Mouse (Mus musculus): ENCODE data around the gene Vamp2. TPM values are rescaled to one million over a fixed set of nuclear protein-coding genes. Genes with fewer than 3 reads are reported as not detected.
A peak's percentile ranks its signal among the peaks of the same experiment; 100 is the strongest.

The Vamp2 gene
- polyA plus RNA-seq, 1 experiment from 2014 or later, result 63.1 TPM

- Histone ChIP-seq H3K27me3 (ENCODE audit: low read depth, poor library complexity, severe bottlenecking) (peaks cover 4% of the 10 kb centered on the region), H3K4me3 (no peak overlapping the region), H3K27ac (replicated peaks) (no peak overlapping the region), H3K36me3 (peaks cover 78% of the 10 kb centered on the region), H3K4me1 (peaks cover 18% of the 10 kb centered on the region), H3K9me3 (replicated peaks) (no peaks in the 10 kb centered on the region)
- no peak for DNase-seq (ENCODE audit: low spot score)
- WGBS, result 86% methylated on average over 11 of the region's 11 CpGs
These were observed 18.6 kb downstream of the Vamp2 start for GRCm38 (mm10) chr11:69106842-69107241.

- H3K4me1 ChIP-seq, result peaks cover 27% of the 10 kb centered on the region
- H3K36me3 ChIP-seq, result peaks cover 70% of the 10 kb centered on the region
- DNase-seq (ENCODE audit: low spot score), result no peak
- no peak overlapping the region for H3K27ac ChIP-seq (replicated peaks)
- H3K27me3 ChIP-seq (ENCODE audit: low read depth, poor library complexity, severe bottlenecking), result peaks cover 12% of the 10 kb centered on the region
- 87% methylated on average over 11 of the region's 11 CpGs for WGBS
- H3K4me3 ChIP-seq, result no peak overlapping the region
- no peaks in the 10 kb centered on the region for H3K9me3 ChIP-seq (replicated peaks)
These were observed 19.4 kb downstream of the Vamp2 start for GRCm38 (mm10) chr11:69107676-69108075.

GRCm38 (mm10) chr11:69108223-69108622, 19.9 kb downstream of the Vamp2 start:
- Histone ChIP-seq H3K9me3 (replicated peaks) (no peaks in the 10 kb centered on the region), H3K36me3 (peaks cover 64% of the 10 kb centered on the region), H3K4me1 (peaks cover 28% of the 10 kb centered on the region), H3K27ac (replicated peaks) (no peak overlapping the region), H3K27me3 (ENCODE audit: low read depth, poor library complexity, severe bottlenecking) (peaks cover 18% of the 10 kb centered on the region), H3K4me3 (no peak overlapping the region)
- WGBS, result 88% methylated on average over 9 of the region's 9 CpGs
- no peak for DNase-seq (ENCODE audit: low spot score)

- Histone ChIP-seq H3K27me3 (ENCODE audit: low read depth, poor library complexity, severe bottlenecking) (peaks cover 28% of the 10 kb centered on the region), H3K4me1 (peaks cover 28% of the 10 kb centered on the region), H3K27ac (replicated peaks) (no peak overlapping the region), H3K9me3 (replicated peaks) (no peaks in the 10 kb centered on the region), H3K4me3 (peak overlapping the region; percentile 64; the same call in 1 of the 2 replicates), H3K36me3 (peaks cover 54% of the 10 kb centered on the region)
- WGBS, result 83% methylated on average over 13 of the region's 13 CpGs
- DNase-seq (ENCODE audit: low spot score), result no peak
These were observed 21.0 kb downstream of the Vamp2 start for GRCm38 (mm10) chr11:69109032-69109900.

- H3K36me3 ChIP-seq, result peaks cover 42% of the 10 kb centered on the region
- H3K4me3 ChIP-seq, result peak overlapping the region; percentile 64
- peak; percentile 94 for DNase-seq (ENCODE audit: low spot score)
- no peaks in the 10 kb centered on the region for H3K9me3 ChIP-seq (replicated peaks)
- H3K27me3 ChIP-seq (ENCODE audit: low read depth, poor library complexity, severe bottlenecking), result peaks cover 40% of the 10 kb centered on the region
- H3K4me1 ChIP-seq, result peaks cover 28% of the 10 kb centered on the region
- WGBS, result under 1% methylated on average over 30 of the region's 30 CpGs
- H3K27ac ChIP-seq (replicated peaks), result peak overlapping the region; percentile 72
These were observed 22.2 kb downstream of the Vamp2 start for GRCm38 (mm10) chr11:69110319-69111046.

- H3K4me1 ChIP-seq, result peaks cover 28% of the 10 kb centered on the region
- peaks cover 48% of the 10 kb centered on the region for H3K27me3 ChIP-seq (ENCODE audit: low read depth, poor library complexity, severe bottlenecking)
- WGBS, result 8% methylated on average over 21 of the region's 21 CpGs
- H3K27ac ChIP-seq (replicated peaks), result peak overlapping the region; percentile 72
- peak; percentile 28 for DNase-seq (ENCODE audit: low spot score)
- H3K9me3 ChIP-seq (replicated peaks), result no peaks in the 10 kb centered on the region
- H3K36me3 ChIP-seq, result peaks cover 34% of the 10 kb centered on the region
- peak overlapping the region; percentile 64 for H3K4me3 ChIP-seq
These were observed 22.9 kb downstream of the Vamp2 start for GRCm38 (mm10) chr11:69111051-69111810.

GRCm38 (mm10) chr11:69111865-69112264, 23.6 kb downstream of the Vamp2 start:
- Histone ChIP-seq H3K9me3 (replicated peaks) (no peaks in the 10 kb centered on the region), H3K27ac (replicated peaks) (no peak overlapping the region), H3K4me3 (peak overlapping the region; percentile 64), H3K4me1 (peaks cover 31% of the 10 kb centered on the region), H3K27me3 (ENCODE audit: low read depth, poor library complexity, severe bottlenecking) (peaks cover 54% of the 10 kb centered on the region), H3K36me3 (peaks cover 28% of the 10 kb centered on the region)
- whole genome bisulfite sequencing, result 63% methylated on average over 4 of the region's 4 CpGs
- no peak for DNase-seq (ENCODE audit: low spot score)

- peaks cover 6% of the 10 kb centered on the region for H3K36me3 ChIP-seq
- H3K4me1 ChIP-seq, result peaks cover 49% of the 10 kb centered on the region
- no peak overlapping the region for H3K27ac ChIP-seq (replicated peaks)
- no peaks in the 10 kb centered on the region for H3K9me3 ChIP-seq (replicated peaks)
- DNase-seq (ENCODE audit: low spot score), result no peak
- no peak overlapping the region for H3K4me3 ChIP-seq
- peaks cover 60% of the 10 kb centered on the region for H3K27me3 ChIP-seq (ENCODE audit: low read depth, poor library complexity, severe bottlenecking)
- 69% methylated on average over 3 of the region's 3 CpGs for WGBS
These were observed 25.7 kb downstream of the Vamp2 start for GRCm38 (mm10) chr11:69114018-69114417.

- Histone ChIP-seq H3K4me3 (no peak overlapping the region), H3K27me3 (ENCODE audit: low read depth, poor library complexity, severe bottlenecking) (peaks cover 66% of the 10 kb centered on the region)
- WGBS, result 80% methylated on average over 3 of the region's 3 CpGs
These were observed 26.3 kb downstream of the Vamp2 start for GRCm38 (mm10) chr11:69114621-69115020.

GRCm38 (mm10) chr11:69116843-69117242, 28.6 kb downstream of the Vamp2 start:
- Histone ChIP-seq H3K27ac (replicated peaks) (no peak overlapping the region), H3K4me3 (peak overlapping the region; percentile 87), H3K9me3 (replicated peaks) (no peaks in the 10 kb centered on the region), H3K27me3 (ENCODE audit: low read depth, poor library complexity, severe bottlenecking) (peaks cover 85% of the 10 kb centered on the region), H3K36me3 (no peaks in the 10 kb centered on the region), H3K4me1 (peaks cover 58% of the 10 kb centered on the region)
- DNase-seq (ENCODE audit: low spot score), result no peak
- WGBS, result 55% methylated on average over 5 of the region's 5 CpGs

More at GRCm38 (mm10) chr11:69114621-69115020, 26.3 kb downstream of the Vamp2 start:
- DNase-seq (ENCODE audit: low spot score), result no peak
- Histone ChIP-seq H3K9me3 (replicated peaks) (no peaks in the 10 kb centered on the region), H3K36me3 (0 out of 2 replicates have a peak, but pooled peaks cover under 1% of the 10 kb centered on the region), H3K4me1 (peaks cover 49% of the 10 kb centered on the region), H3K27ac (replicated peaks) (no peak overlapping the region)

GRCm38 (mm10) chr11:69117737-69118695, 29.7 kb downstream of the Vamp2 start:
- Histone ChIP-seq H3K9me3 (replicated peaks) (no peaks in the 10 kb centered on the region), H3K4me3 (peak overlapping the region; percentile 87), H3K27ac (replicated peaks) (peak overlapping the region; percentile 82), H3K27me3 (ENCODE audit: low read depth, poor library complexity, severe bottlenecking) (peaks cover 79% of the 10 kb centered on the region), H3K4me1 (peaks cover 61% of the 10 kb centered on the region), H3K36me3 (no peaks in the 10 kb centered on the region)
- WGBS, result under 1% methylated on average over 45 of the region's 45 CpGs
- peak; percentile 76 for DNase-seq (ENCODE audit: low spot score)
